Mouse (Mus musculus) large intestine, adult 2 months (tissue): ENCODE results near the gene 9530002B09Rik. TPM values are rescaled to one million over a fixed set of nuclear protein-coding genes. Genes with fewer than 3 reads are reported as not detected.

ENCODE experiments used
- DNase-seq: peaks from one replicate; pipeline ENCODE4 v3.0.0-alpha.2; 2012; ENCODE audit warnings: low read depth, low spot score
- polyA plus RNA-seq: library from polyadenylated mRNA; depleted of rRNA; stranded (reverse); fragments of >200 nt; gene quantifications from 2 replicates; pipeline ENCODE4 v1.2.3, GENCODE M21; 2012; rRNA removed

The 9530002B09Rik gene
- not detected in 2 replicates for polyA plus RNA-seq

DNA sequence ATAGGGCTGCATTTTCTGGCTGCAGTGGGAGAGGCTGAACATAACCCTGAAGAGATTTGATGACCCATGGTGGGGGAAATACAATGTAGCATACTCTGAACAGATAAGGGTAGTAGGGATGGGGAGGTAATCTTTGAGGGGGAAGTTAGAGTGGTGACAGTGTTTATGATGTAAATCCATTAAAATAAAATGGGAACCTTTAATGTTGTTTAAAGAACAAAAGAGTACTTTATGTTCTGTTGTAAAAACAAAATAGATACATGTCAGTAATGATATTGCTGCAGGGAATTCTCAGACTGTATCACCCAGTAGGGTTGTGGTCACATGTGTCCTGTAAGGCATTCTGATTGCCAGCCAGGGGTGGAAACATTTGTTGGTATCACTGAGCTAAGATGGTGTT, at the start of gene 9530002B09Rik:
Gene 9530002B09Rik, plus strand, starts transcription at position 301 of the 400 bp plus-strand sequence.
- DNase-seq, result no peak

Other genes with a start within 250 kb of the 9530002B09Rik start
- 26.7 and 32.5 TPM in 2 replicates for gene Ppt1, start 147.0 kb downstream of the 9530002B09Rik start, polyA plus RNA-seq
- 151 and 177 TPM in 2 replicates for gene Cap1, start 196.8 kb downstream of the 9530002B09Rik start, polyA plus RNA-seq